Mouse (Mus musculus) embryo, embryonic 11.5 days (tissue): ENCODE results near the gene Gm20388.

Experiments used
- DNase-seq: peaks from one replicate; pipeline ENCODE4 v3.0.0-alpha.2; 2012; ENCODE audit warnings: low read depth, low spot score

Gene Gm20388

GRCm38 (mm10) chr8:120561539-120562435 is 651.1 kb downstream of the Gm20388 start:
- no peak for DNase-seq

DNA sequence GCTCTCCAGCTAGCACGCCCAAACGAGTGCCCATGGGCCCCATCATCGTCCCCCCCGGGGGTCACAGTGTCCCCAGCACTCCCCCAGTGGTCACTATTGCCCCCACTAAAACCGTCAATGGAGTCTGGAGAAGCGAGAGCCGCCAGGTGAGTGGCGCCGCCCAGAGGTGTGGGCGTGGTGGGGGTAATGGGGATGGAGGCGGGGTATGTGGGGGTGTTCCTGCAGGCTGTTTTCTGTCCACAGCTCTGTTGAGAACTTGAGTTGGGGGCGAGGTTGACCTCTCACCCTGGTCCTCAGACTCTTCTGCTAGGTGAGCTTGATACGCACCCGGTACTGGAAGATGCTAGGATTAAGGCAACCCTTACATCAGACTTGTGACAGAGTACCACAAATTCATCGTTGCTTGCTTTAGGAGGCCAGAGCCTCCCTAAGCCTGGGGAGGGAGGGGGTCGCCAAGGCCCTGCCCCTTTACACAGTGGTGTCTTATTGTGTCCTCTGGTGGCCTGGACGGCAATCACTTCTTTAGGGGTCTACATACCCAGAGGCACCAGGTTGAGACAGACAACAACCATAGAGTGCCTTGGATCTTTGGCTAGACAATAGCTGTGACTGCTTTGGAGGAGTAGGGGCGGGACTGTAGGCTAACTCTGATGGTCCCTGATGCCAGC is 652.2 kb downstream of the Gm20388 start:
- DNase-seq = no peak

- DNase-seq = no peak
These were observed 652.7 kb downstream of the Gm20388 start for GRCm38 (mm10) chr8:120563348-120563724.

DNA sequence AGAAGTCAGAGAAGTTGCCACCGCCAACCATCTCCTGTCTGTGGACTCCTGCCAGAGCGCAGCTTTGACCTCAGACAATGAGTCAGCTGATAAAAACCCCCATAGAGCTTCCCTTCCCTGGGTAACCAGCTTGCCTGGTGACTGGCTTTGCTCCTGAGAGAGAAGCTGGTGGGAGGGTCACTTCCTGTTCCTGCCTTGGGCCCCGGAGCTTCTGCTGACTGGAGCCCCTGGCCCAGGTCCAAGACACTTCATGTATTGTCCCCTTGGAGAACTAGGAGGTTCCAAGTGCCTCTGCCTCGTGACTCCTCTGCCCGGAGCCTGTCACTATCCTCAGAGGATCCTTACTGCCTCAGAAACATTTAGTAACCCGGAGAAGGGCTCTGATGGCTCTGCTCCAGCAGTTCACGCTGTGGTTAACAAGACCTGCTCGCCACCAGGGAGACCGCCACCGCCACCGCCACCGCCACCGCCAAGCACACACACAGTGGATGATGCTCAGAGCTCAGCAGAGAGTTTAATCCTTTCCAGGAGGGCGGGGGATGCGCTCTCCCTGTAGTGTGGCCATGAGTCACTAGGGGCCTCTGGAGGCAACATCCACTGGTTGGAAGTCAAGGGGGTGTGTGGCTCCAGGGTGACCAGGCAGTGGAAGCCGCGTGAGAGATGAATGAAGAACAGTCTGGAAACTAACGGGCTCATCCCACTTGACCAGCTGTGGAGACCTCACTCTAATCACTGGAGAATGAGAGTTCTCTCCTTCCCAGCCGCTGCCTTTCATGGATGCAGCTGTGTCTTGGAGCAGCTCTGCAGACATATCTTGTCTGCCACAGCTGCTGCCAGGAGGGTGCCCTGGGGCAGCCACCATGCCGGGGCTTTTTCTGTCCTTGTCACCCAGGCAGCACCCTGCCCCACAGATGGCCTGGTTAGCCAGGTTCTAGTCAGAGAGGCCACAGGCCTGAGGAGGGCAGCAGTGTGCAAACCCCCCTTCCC is 653.5 kb downstream of the Gm20388 start:
- DNase-seq = no peak

- DNase-seq = no peak
These were observed 654.6 kb downstream of the Gm20388 start for GRCm38 (mm10) chr8:120565151-120565711.

DNA sequence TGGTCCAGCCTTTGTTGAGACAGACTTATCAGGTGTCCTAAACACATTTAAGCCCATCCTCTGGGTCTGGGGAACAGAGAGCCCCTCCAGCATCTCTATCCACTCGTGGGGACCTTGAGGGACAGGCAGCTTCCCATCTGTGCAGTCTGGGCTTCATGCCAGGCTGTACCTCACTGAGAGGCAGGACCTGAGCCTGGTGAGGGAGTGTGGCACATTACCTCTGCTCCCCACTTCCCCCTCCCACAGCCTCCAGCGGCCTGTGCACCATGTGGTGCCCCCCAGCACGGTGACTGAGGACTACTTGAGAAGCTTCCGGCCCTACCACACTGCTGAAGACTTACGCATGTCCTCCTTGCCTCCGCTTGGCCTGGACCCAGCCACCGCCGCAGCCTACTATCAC is 656.0 kb downstream of the Gm20388 start:
- no peak for DNase-seq

GRCm38 (mm10) chr8:120567731-120568130 is 657.1 kb downstream of the Gm20388 start:
- DNase-seq = no peak

GRCm38 (mm10) chr8:120568164-120568798 is 657.6 kb downstream of the Gm20388 start:
- DNase-seq = no peak

- no peak for DNase-seq
These were observed 658.5 kb downstream of the Gm20388 start for GRCm38 (mm10) chr8:120569123-120569522.

GRCm38 (mm10) chr8:120569939-120570715 is 659.5 kb downstream of the Gm20388 start:
- DNase-seq = no peak

- DNase-seq = no peak
These were observed 660.9 kb downstream of the Gm20388 start for GRCm38 (mm10) chr8:120571561-120571960.

GRCm38 (mm10) chr8:120572534-120572933 is 661.9 kb downstream of the Gm20388 start:
- DNase-seq = no peak

DNA sequence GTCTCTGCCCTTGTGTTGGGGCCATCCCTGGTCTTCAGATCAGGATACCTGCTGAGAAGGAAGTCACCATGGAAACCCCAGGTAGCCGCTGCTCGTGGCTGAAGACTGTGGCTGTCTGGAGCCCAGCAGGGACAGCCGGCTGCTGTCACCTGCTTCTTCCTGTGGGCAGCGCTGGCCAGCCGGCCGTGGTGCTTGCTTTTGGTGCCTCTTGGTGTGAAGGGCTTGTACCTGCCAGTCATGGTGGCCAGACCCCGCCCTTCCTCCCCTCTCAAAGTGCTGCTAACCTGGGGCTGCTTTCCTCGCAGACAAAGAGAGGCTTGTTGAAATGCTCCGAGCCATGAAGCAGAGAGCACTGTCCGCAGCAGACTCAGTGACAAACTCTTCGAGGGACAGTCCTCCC is 663.2 kb downstream of the Gm20388 start:
- no peak for DNase-seq

DNA sequence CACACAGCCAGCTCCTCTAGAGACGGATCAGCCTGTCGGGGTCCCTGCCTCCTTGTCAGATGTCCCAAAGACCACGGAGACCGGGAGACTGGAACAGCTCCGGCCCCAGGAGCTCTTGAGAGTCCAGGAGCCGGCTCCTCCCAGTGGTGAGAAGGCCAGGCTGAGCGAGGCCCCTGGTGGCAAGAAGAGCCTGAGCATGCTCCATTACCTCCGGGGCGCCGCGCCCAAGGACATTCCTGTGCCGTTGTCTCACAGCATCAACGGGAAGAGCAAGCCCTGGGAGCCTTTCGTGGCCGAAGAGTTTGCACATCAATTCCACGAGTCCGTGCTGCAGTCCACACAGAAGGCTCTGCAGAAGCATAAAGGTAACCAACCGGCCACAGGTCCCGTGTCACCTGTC is 664.3 kb downstream of the Gm20388 start:
- DNase-seq = no peak

DNA sequence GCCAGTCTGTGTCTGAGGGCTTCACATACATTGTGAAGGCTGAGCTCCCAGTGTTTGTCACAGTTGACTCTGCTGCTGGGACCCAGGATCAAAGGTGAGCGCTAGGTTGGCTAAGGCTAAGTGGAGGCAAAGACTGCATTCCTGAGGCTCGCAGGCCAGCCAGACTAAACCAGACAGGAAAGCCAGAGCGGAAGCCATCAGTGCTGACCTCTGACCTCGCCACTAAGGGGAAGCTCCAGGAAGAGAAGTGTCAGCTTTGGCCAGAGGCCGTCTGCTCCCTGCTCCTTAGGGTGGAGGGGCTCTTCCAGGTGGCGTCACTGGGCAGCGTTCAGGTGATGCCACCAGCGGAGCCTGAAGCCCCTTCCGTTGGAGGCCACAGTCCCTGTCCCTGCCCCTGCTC is 665.2 kb downstream of the Gm20388 start:
- DNase-seq = no peak

DNA sequence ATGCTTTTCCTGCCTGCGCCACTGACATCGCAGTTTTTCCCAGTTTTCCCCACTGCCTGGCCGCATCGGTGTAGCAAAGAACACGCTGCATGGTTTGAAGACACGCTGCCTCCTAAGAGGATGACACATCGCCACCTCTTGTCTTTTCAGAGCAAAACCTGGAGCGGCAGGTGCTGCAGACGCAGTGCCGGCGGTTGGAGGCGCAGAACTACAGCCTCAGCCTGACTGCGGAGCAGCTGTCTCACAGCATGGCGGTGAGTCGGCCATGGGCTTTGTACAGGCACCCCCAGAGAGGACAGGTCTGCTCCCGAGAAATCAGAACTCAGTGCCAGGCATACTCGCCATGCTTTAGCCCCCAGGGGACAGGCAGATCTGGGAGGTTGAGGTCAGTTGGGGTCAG is 667.2 kb downstream of the Gm20388 start:
- DNase-seq = no peak

DNA sequence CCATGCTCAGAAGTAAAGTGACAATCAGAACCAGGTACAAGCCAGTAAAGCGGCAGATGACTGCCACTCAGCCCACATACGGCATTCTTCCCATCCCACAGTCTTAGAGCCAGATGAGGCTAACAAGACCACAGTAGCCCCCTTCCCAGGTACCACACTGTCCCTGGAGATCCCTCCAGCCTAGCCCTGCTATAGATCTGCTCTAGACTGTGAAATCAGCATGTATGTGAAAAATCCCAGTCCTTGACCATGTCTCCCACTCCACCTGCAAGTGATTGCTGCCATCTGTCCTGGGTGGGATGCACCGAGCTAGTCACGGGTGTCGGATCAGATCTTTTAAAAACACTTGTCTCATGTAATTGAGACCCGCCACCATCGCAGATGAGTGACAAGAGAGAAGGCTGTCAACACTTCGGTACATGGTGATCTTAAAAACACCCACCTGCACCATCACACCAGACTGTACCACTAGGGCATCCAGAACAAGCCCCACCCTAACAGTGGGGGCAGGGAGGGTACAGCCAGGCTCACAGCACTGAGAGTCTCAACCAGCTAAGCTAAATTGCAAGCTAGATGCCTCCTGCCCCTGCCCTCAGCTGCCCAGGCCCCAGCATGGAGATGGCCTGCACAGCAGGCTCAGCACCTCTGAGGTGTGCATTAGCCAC is 669.8 kb downstream of the Gm20388 start:
- DNase-seq = no peak

DNA sequence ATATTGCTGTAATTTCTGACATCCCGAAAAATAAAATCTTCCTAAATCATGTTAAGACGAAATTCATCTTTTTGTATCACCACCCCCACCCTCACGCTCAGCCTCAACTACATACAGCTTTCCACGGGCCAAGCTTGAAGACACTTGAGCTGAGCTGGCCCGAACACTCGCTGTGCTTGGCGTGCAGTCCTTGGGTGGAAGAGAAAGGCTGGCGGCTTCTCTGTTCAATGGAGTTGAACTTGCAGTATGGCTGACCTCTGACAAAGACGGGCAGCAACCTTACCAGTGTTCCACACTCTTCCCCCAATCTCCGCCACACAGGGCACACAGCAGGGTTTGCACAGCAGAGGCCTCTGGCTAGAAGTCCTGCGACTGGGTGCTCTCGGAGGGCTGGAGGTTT is 670.7 kb downstream of the Gm20388 start:
- DNase-seq = no peak

DNA sequence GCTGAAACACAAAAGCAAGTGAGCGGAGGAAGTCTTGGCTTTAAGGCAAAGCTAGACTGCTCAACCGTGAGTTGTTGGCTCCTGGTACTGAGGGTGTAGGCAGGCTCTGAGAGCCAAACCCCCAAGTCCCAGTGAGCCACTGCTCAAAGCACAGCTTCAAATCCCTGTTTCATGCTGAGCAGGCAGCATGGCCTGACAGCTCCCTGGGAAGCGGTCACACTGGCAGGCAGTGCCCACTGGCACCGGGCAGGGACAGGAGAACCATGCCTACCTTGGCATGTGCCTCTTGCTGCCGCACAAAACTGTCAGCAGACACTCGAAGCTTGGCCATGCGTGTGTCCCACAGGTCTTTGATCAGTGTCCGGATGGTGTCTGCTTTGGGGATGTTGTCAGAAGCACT is 671.2 kb downstream of the Gm20388 start:
- DNase-seq = no peak

DNA sequence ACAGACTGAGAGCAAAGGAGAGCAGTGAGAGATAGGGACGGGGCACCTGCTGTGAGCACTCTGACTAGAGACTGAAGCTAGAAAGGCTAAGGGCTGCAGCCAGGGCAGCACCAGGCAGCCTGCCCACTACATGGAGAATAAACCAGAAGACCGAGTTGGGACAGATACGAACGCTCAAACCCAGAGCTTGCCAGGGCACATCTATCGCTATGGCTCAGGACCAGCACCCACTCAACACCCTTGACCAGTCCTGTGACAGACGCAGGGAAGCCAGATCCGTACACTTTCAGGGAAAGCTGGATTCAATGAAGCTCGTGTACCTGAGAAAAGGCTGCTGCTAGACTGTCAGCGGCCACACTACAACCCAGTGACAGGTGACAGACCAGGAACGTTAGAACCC is 674.9 kb downstream of the Gm20388 start:
- no peak for DNase-seq
